ENCODE assay signal across 9 mouse cellular contexts in genomic region chr5:146424711-146425326, GRCm38 (mm10). TPM values are rescaled to one million over a fixed set of nuclear protein-coding genes. Genes with fewer than 3 reads are reported as not detected.
A peak's percentile ranks its signal among the peaks of the same experiment; 100 is the strongest.
DNase-seq lines count a peak whose midpoint lies in the region; ATAC-seq and TF ChIP-seq lines count a peak whose summit lies in the region.
"Had no signal": no experiment of that assay in that cellular context is flagged by ENCODE, and none has a peak within 500 bp of the region (broad histone marks: within the 10 kb centered on the region; RNA-seq: fewer than 3 reads in every experiment).

No protein-coding gene starts in this region.

- TF ChIP-seq CTCF in heart, postnatal 0 days (IDR thresholded peaks at IDR 0.05; ENCODE audit: low read depth): no peak

- peak; percentile 60 to 77 for DNase-seq in right cerebral cortex, adult 2 months (ENCODE audit: low spot score in 2 of 2)
- DNase-seq in right cerebral cortex, postnatal 25 days: no peak
- peak; percentile 55 for DNase-seq in heart, postnatal 0 days (ENCODE audit: low spot score)
- peak; percentile 59 to 74 for DNase-seq in left cerebral cortex, postnatal 14 days (ENCODE audit: low spot score in 2 of 2)
- no peak for DNase-seq in B cell, adult 2 months
- no peak for DNase-seq in gastrocnemius, adult 8-10 months (ENCODE audit: low spot score in 2 of 2)
- no peak for DNase-seq in thymus, postnatal 10 days (ENCODE audit: low spot score in 2 of 2)

- no peaks in the 10 kb centered on the region for H3K36me3 ChIP-seq in heart, postnatal 0 days (replicated peaks; ENCODE audit: control insufficient read depth, insufficient read depth, low read length)

- no peak overlapping the region for H3K4me3 ChIP-seq in heart, postnatal 0 days (ENCODE audit: low read depth, low read length)

- no peak for TF ChIP-seq EP300 in heart, postnatal 0 days (IDR thresholded peaks at IDR 0.05; ENCODE audit: low read depth)

- peak; percentile 82 for ATAC-seq in heart, postnatal 0 days (ENCODE audit: insufficient read depth, low read depth)

- no peaks in the 10 kb centered on the region for H3K9me3 ChIP-seq in heart, postnatal 0 days (replicated peaks; ENCODE audit: control insufficient read depth, low read length)

- peaks cover 71% of the 10 kb centered on the region for H3K27me3 ChIP-seq in heart, postnatal 0 days (ENCODE audit: control insufficient read depth, insufficient read depth, low read length)

- intact Hi-C loops in left cerebral cortex, postnatal 14 days (cut with DNase I): loop anchor here (5.0 kb wide), 1 partner anchor 78 kb away; no protein-coding TSS in a partner anchor

- no peak overlapping the region for H3K9ac ChIP-seq in heart, postnatal 0 days (replicated peaks; ENCODE audit: low read depth, low read length)

- no peak overlapping the region for H3K4me2 ChIP-seq in heart, postnatal 0 days (ENCODE audit: low read depth, low read length)

- no peak overlapping the region for H3K27ac ChIP-seq in heart, postnatal 0 days (ENCODE audit: low read depth)

- WGBS in heart, postnatal 0 days: 15% methylated on average over 8 of the region's 8 CpGs

- H3K4me1 ChIP-seq in heart, postnatal 0 days (ENCODE audit: control insufficient read depth, insufficient read depth): peaks cover 5% of the 10 kb centered on the region; the same call in 1 of the 2 replicates

RNA-seq across cellular contexts. Expression of gene Wasf3, which starts 40.0 kb away (rescaled TPM):
- total RNA-seq in heart, postnatal 0 days (2014; rRNA removed; ENCODE audit: low replicate concordance): 0.23 TPM in 1 of 2 replicates, not detected in the other
- polyA plus RNA-seq in heart, postnatal 0 days (2015; fragmentation: Nextera tagmentation; extraction: Ambion mirVana): 0.08 and 0.11 TPM in 2 replicates
- 10 to 100 TPM; 82.5 to 90.7 TPM for total RNA-seq in left cerebral cortex, postnatal 14 days (2021)
- total RNA-seq in gastrocnemius, adult 8-10 months (2022): under 1 TPM; 0.46 to 0.74 (median 0.59) TPM

RNA-seq across cellular contexts. Expression of gene Gm6408, which starts 56.9 kb away (rescaled TPM):
- not detected in 2 replicates for total RNA-seq in heart, postnatal 0 days (2014; rRNA removed; ENCODE audit: low replicate concordance)
- not detected in 2 replicates for polyA plus RNA-seq in heart, postnatal 0 days (2015; fragmentation: Nextera tagmentation; extraction: Ambion mirVana)
- not detected for total RNA-seq in left cerebral cortex, postnatal 14 days (2021)
- total RNA-seq in gastrocnemius, adult 8-10 months (2022): not detected
- total RNA-seq: liver, adult 2 months had no signal
- polyA plus RNA-seq: gonadal fat pad, adult 2 months; liver, adult 2 months had no signal

Comparison
In these comparisons a context has a peak if more than half of its experiments do, and no peak if none do; other contexts are left out.
1. DNase-seq: peak in right cerebral cortex, adult 2 months (2 of 2), heart, postnatal 0 days (single experiment) and left cerebral cortex, postnatal 14 days (2 of 2); none in right cerebral cortex, postnatal 25 days (single experiment), B cell, adult 2 months (0 of 2), gastrocnemius, adult 8-10 months (0 of 2) and thymus, postnatal 10 days (0 of 2).
2. RNA of gene Wasf3, which starts 40.0 kb away (total RNA-seq): 82.5 to 90.7 TPM in left cerebral cortex, postnatal 14 days; 0.46 to 0.74 TPM in gastrocnemius, adult 8-10 months and 0.23 TPM in heart, postnatal 0 days; every median in the first group is over 10 times any median in the second.